Mouse (Mus musculus) frontal cortex, postnatal 25 days (tissue): Measurements from ENCODE around the gene Brd2.

ENCODE experiments used
- DNase-seq, 2 experiments: peaks; one replicate each; pipeline ENCODE4 v3.0.0; 2022; ENCODE audit warnings: low spot score in 2 of 2

Brd2 gene

DNA sequence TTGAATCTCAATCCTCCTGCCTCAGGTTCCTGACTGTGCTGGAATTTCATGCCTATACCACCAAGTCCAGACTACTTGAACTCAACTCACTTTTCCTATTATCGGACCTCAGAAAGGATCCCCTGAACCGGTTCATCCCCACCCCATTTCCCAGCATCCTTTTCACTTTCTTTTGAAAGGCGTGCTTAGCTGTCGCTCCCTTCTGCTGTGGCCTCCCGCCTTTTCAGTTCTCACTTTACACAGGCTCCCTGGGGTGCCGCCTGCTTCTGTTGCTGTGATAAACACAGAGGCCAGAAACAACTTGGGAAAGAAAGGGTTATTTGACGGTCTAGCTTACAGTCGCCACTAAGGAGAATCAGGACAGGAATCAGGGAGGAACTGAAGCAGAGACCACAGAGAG lies 39.3 kb downstream of the Brd2 start:
- DNase-seq, result no peak

- peak in 1 of 2 experiments; percentile 24 for DNase-seq
Measured at GRCm38 (mm10) chr17:34079621-34080020, 42.8 kb downstream of the Brd2 start.

DNA sequence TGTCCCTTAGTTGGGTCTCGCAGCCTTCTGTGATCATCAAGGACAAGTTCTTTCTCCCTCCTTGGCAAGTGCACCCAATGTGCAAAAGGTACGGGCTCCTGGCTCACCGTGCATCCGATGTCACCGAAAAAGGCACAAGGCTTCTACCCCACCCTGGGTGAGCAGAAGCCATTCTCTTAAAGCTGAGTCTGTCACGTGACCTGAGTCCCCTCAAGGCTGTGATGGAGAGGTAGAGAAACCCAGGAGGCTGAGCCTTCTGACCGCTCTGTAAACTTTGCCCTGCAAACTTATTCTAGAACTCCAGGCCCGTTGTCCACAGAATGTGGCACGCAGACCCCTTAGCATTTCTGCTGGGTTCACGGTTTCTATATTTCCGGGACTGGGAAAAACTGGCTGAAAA lies 43.4 kb downstream of the Brd2 start:
- no peak for DNase-seq

DNA sequence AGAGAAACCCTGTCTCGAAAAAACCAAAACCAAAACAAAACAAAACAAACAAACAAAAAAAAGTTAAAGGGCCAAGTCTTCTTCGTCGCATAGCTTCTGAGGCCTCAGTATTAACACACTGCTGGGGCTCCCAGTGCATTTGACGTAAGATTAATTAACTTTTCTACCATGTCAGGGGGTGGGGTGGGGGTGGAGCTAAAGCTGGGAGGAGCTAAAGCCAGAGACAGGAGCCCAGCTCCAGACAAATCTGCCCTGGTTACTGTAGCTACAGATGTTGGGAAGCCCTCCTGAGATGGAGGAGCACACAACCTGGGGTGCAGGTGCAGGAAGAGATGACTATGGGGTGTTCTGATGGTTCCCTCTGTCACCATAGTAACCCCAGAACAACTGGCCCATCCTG lies 44.3 kb downstream of the Brd2 start:
- DNase-seq, result no peak

DNA sequence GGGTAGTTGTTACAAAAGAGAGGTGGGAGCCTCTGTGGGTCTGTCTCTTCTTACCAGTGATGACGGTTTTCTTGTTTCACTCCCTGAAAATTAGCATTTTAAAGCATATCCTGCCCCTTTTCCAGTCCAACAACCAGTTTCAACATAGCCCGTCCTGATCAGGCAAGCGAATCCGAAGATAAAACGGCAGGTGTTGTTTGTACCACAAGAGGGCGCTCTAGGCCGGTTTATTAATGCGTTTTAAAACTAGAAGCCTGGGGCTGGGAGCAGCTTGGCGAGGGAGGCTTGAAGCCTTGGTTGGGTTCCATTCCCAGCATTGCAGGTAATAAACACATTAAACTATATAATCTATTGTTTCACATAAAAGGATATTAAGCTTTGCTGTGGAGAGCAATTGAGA lies 44.9 kb downstream of the Brd2 start:
- DNase-seq, result peak; percentile 51 to 58

DNA sequence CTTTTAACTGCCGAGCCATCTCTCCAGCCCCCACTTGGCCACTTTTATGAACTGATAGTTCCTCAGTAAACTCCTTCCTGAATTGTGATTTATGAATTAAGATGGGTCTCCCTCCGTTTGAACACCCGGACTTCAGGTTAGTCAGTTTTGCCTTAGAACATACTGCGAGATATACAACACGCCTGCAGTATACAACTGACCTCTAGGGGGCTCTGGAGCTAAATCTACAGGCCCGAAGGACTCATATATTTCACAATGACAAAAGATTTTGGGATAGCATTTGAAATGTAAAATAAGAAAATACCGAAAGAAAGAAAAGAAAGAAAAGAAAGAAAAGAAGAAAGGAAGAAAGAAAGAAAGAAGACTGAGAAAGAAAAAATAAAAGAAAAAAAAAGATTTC lies 47.2 kb downstream of the Brd2 start:
- peak; percentile 56 to 63 for DNase-seq

DNA sequence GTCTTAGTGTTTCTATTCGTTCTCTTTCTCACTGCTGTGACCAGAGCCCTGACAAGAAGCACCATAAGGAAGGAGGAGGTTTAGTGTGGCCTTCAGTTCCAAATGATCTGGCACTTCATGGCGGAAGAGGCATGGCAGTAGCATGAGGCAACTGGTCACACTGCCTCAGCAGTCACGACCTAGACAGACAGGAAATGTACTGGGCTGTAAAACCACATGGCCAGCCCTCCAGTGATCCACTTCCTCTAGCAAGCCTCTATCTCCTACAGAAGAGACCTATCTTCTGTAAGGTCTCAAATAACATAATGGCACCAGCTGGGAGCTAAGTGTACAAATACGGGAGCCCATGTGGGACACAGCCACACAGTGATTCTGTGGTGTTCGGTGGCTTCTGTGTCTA lies 50.3 kb downstream of the Brd2 start:
- DNase-seq, result no peak

- DNase-seq, result no peak
Measured at GRCm38 (mm10) chr17:34068864-34069263, 53.6 kb downstream of the Brd2 start.
